Mouse (Mus musculus) spleen, postnatal 4 days (tissue): ENCODE measurements around the gene Gpr89.

ENCODE experiments used
- DNase-seq, 2 experiments: peaks; one replicate each; pipeline ENCODE4 v3.0.0; 2022; ENCODE audit warnings: low spot score in 2 of 2

Gene Gpr89

GRCm38 (mm10) chr3:96823701-96824100 lies 81.4 kb downstream of the Gpr89 start:
- DNase-seq = no peak

- DNase-seq = no peak
These were observed 83.6 kb downstream of the Gpr89 start for GRCm38 (mm10) chr3:96821581-96821980.

- DNase-seq = no peak
These were observed 84.8 kb downstream of the Gpr89 start for GRCm38 (mm10) chr3:96820116-96820915.
